Mouse (Mus musculus) ES-E14 (cell line): ENCODE measurements around the gene Polr2a. TPM values are rescaled to one million over a fixed set of nuclear protein-coding genes. Genes with fewer than 3 reads are reported as not detected.
A peak's percentile ranks its signal among the peaks of the same experiment; 100 is the strongest.

Experiments
- DNase-seq: peaks from one replicate; pipeline ENCODE4 v3.0.0-alpha.2; 2013; ENCODE audit warnings: low read depth, low spot score
- H3K27ac ChIP-seq: 2 replicates; pipeline ENCODE4 v1.5.1; 2012; ENCODE audit warnings: low read depth, mild to moderate bottlenecking, low read length, moderate library complexity, mixed read lengths; ENCODE audit not compliant: poor library complexity, insufficient read depth, severe bottlenecking
- H3K36me3 ChIP-seq: 2 replicates; pipeline ENCODE4 v1.6.1; 2012; ENCODE audit warnings: mild to moderate bottlenecking, low read length, moderate library complexity, mixed read lengths; ENCODE audit not compliant: control insufficient read depth, poor library complexity, insufficient read depth, severe bottlenecking
- H3K4me1 ChIP-seq, 2 experiments: fragments of 150-350 bp in 1 of 2; sonication (generic) in 1 of 2; 2 replicates each; pipeline ENCODE4 v1.6.1; 2012; ENCODE audit warnings: low read length in 2 of 2, mild to moderate bottlenecking in 1 of 2, mixed read lengths in 1 of 2; ENCODE audit not compliant: control insufficient read depth in 2 of 2, insufficient read depth in 2 of 2, poor library complexity in 1 of 2
- H3K4me3 ChIP-seq, 2 experiments: fragments of 150-350 bp in 1 of 2; sonication (generic) in 1 of 2; 2 replicates each; pipeline ENCODE4 v1.5.1; 2012; ENCODE audit warnings: low read length in 2 of 2, low read depth in 1 of 2, mild to moderate bottlenecking in 1 of 2, mixed read lengths in 1 of 2; ENCODE audit not compliant: insufficient read depth in 1 of 2, poor library complexity in 1 of 2, severe bottlenecking in 1 of 2
- H3K9ac ChIP-seq: 2 replicates; pipeline ENCODE4 v1.6.1; 2012; ENCODE audit warnings: low read depth, mild to moderate bottlenecking, low read length, mixed read lengths; ENCODE audit not compliant: poor library complexity, insufficient read depth, severe bottlenecking
- H3K9me3 ChIP-seq: fragments of 150-350 bp; sonication (generic); 2 replicates; pipeline ENCODE4 v1.6.1; 2012; ENCODE audit warnings: low read depth, mild to moderate bottlenecking, low read length; ENCODE audit not compliant: control insufficient read depth, insufficient read depth
- CHD2 ChIP-seq: IDR thresholded peaks from 2 replicates; pipeline ENCODE4 v1.6.1; 2014; ENCODE audit warnings: mild to moderate bottlenecking, low read depth, low read length, inconsistent platforms
- HCFC1 ChIP-seq: IDR thresholded peaks from 2 replicates; pipeline ENCODE4 v1.6.1; 2012; ENCODE audit warnings: low read length, inconsistent platforms, borderline replicate concordance; ENCODE audit not compliant: insufficient read depth
- MAFK ChIP-seq: IDR thresholded peaks from 2 replicates; pipeline ENCODE4 v1.6.1; 2014; ENCODE audit warnings: mild to moderate bottlenecking, low read depth, low read length, inconsistent platforms; ENCODE audit not compliant: insufficient read depth
- ZC3H11A ChIP-seq: IDR thresholded peaks from 2 replicates; pipeline ENCODE4 v1.6.1; 2012; ENCODE audit warnings: low read depth, mild to moderate bottlenecking, inconsistent platforms, low read length, borderline replicate concordance
- ZNF384 ChIP-seq: IDR thresholded peaks from 2 replicates; pipeline ENCODE4 v1.6.1; 2012; ENCODE audit warnings: low read depth, low read length, inconsistent platforms
- in situ Hi-C, 2 experiments: fragments of 600-800 bp; cut with MboI; formaldehyde crosslinking; loops; one replicate each; pipeline ENCODE4 v1.15.1; 2025; ENCODE audit warnings: low sequenced_read_pairs in 2 of 2, inconsistent platforms in 1 of 2; ENCODE audit not compliant: unreplicated experiment in 2 of 2
- total RNA-seq: library from RNA; depleted of rRNA; stranded (reverse); fragments of 300-350 nt; gene quantifications from 2 replicates; pipeline ENCODE4 v1.2.3, GENCODE M21; 2012; rRNA removed

Gene Polr2a
- total RNA-seq, 1 experiment: 74.2 TPM

- TF ChIP-seq CHD2: no peak
- no peak for TF ChIP-seq HCFC1
- TF ChIP-seq MAFK: no peak
- no peak for TF ChIP-seq ZC3H11A
- TF ChIP-seq ZNF384: no peak
- H3K4me3 ChIP-seq: peak overlapping the region; percentile 38 to 63
- no peak for DNase-seq
- peaks cover 4 to 28% of the 10 kb centered on the region in 2 experiments for H3K4me1 ChIP-seq
- peak overlapping the region; percentile 33; the same call in 1 of the 2 replicates for H3K27ac ChIP-seq
- peaks cover 8% of the 10 kb centered on the region for H3K36me3 ChIP-seq
- H3K9me3 ChIP-seq: no peaks in the 10 kb centered on the region
- in situ Hi-C loops: no loop called here
- peak overlapping the region; percentile 71 for H3K9ac ChIP-seq
Measured at GRCm38 (mm10) chr11:69684128-69684745, 74.2 kb downstream of the Polr2a start.

Other genes starting within 250 kb of the Polr2a start
- gene Dnah2, start 209.5 kb downstream of the Polr2a start, total RNA-seq: 0.98 and 2.5 TPM in 2 replicates
- gene Efnb3, start 198.4 kb downstream of the Polr2a start, total RNA-seq: 3.1 and 3.2 TPM in 2 replicates
- gene Wrap53, start 178.4 kb downstream of the Polr2a start, total RNA-seq: 30.7 and 33.0 TPM in 2 replicates
- gene Trp53, start 178.3 kb downstream of the Polr2a start, total RNA-seq: 98.0 and 105 TPM in 2 replicates
- 12.1 and 13.1 TPM in 2 replicates for gene Atp1b2, start 152.7 kb downstream of the Polr2a start, total RNA-seq
- gene Shbg, start 140.7 kb downstream of the Polr2a start, total RNA-seq: not detected in 2 replicates
- 3.2 and 3.6 TPM in 2 replicates for gene Sat2, start 136.6 kb downstream of the Polr2a start, total RNA-seq
- gene Fxr2, start 125.6 kb downstream of the Polr2a start, total RNA-seq: 153 and 161 TPM in 2 replicates
- 6.6 and 8.2 TPM in 2 replicates for gene Sox15, start 103.3 kb downstream of the Polr2a start, total RNA-seq
- gene Mpdu1, start 96.0 kb downstream of the Polr2a start, total RNA-seq: 258 and 349 TPM in 2 replicates
- gene Cd68, start 92.5 kb downstream of the Polr2a start, total RNA-seq: 23.4 and 32.7 TPM in 2 replicates
- 1,512 and 1,948 TPM in 2 replicates for gene Eif4a1, start 86.2 kb downstream of the Polr2a start, total RNA-seq
- 265 and 282 TPM in 2 replicates for gene Senp3, start 76.6 kb downstream of the Polr2a start, total RNA-seq
- 8.6 and 11.7 TPM in 2 replicates for gene Tnfsf13, start 72.9 kb downstream of the Polr2a start, total RNA-seq
- gene Tnfsf12, start 62.8 kb downstream of the Polr2a start, total RNA-seq: 8.7 and 16.1 TPM in 2 replicates
- 13.7 and 19.9 TPM in 2 replicates for gene Tnfsfm13, start 62.5 kb downstream of the Polr2a start, total RNA-seq
- gene Slc35g3, start 3.3 kb upstream of the Polr2a start, total RNA-seq: 0.22 and 0.48 TPM in 2 replicates
- gene Zbtb4, start 7.3 kb upstream of the Polr2a start, total RNA-seq: 1.6 and 3.0 TPM in 2 replicates
- 3.8 and 5.7 TPM in 2 replicates for gene Chrnb1, start 37.3 kb upstream of the Polr2a start, total RNA-seq
- 0.31 and 0.42 TPM in 2 replicates for gene Fgf11, start 43.2 kb upstream of the Polr2a start, total RNA-seq
- gene Tmem102, start 47.0 kb upstream of the Polr2a start, total RNA-seq: 1.3 and 1.8 TPM in 2 replicates
- gene Gm39566, start 56.7 kb upstream of the Polr2a start, total RNA-seq: not detected in 2 replicates
- gene Spem2, start 59.8 kb upstream of the Polr2a start, total RNA-seq: not detected in 2 replicates
- gene Spem1, start 63.5 kb upstream of the Polr2a start, total RNA-seq: 0.27 TPM in 1 of 2 replicates, not detected in the other
- gene Nlgn2, start 79.1 kb upstream of the Polr2a start, total RNA-seq: 8.9 and 9.5 TPM in 2 replicates
- 88.9 and 90.7 TPM in 2 replicates for gene Tmem256, start 79.9 kb upstream of the Polr2a start, total RNA-seq
- 7.0 and 7.2 TPM in 2 replicates for gene Plscr3, start 87.7 kb upstream of the Polr2a start, total RNA-seq
- gene Tnk1, start 100.1 kb upstream of the Polr2a start, total RNA-seq: 3.4 and 8.1 TPM in 2 replicates
- not detected in 2 replicates for gene Tmem95, start 119.4 kb upstream of the Polr2a start, total RNA-seq
- gene Kctd11, start 122.8 kb upstream of the Polr2a start, total RNA-seq: 3.1 and 5.4 TPM in 2 replicates
- 9.6 and 14.7 TPM in 2 replicates for gene Acap1, start 136.9 kb upstream of the Polr2a start, total RNA-seq
- 3.3 and 5.7 TPM in 2 replicates for gene 2810408A11Rik, start 142.3 kb upstream of the Polr2a start, total RNA-seq
- 66.3 and 98.2 TPM in 2 replicates for gene Neurl4, start 142.4 kb upstream of the Polr2a start, total RNA-seq
- gene Gps2, start 155.3 kb upstream of the Polr2a start, total RNA-seq: 14.3 and 15.5 TPM in 2 replicates
- 754 and 926 TPM in 2 replicates for gene Eif5a, start 163.3 kb upstream of the Polr2a start, total RNA-seq
- 3.9 and 6.1 TPM in 2 replicates for gene Ybx2, start 177.2 kb upstream of the Polr2a start, total RNA-seq
- gene Slc2a4, start 189.6 kb upstream of the Polr2a start, total RNA-seq: 2.6 and 4.2 TPM in 2 replicates
- gene Cldn7, start 206.1 kb upstream of the Polr2a start, total RNA-seq: 24.9 and 38.7 TPM in 2 replicates
- gene Ctdnep1, start 222.5 kb upstream of the Polr2a start, total RNA-seq: 33.3 and 41.2 TPM in 2 replicates
- gene Elp5, start 223.9 kb upstream of the Polr2a start, total RNA-seq: 76.1 and 87.9 TPM in 2 replicates
- 57.7 and 70.6 TPM in 2 replicates for gene Gabarap, start 232.5 kb upstream of the Polr2a start, total RNA-seq
- 64.7 and 80.9 TPM in 2 replicates for gene Phf23, start 237.1 kb upstream of the Polr2a start, total RNA-seq
- 47.4 and 70.9 TPM in 2 replicates for gene Dvl2, start 242.0 kb upstream of the Polr2a start, total RNA-seq